Mouse (Mus musculus): ENCODE results near the gene Cln3.

GRCm38 (mm10) chr7:126619559-126620275 lies 34.1 kb upstream of the Cln3 start:
- TF ChIP-seq CTCF (IDR thresholded peaks at IDR 0.05; ENCODE audit: extremely low read depth, insufficient read depth, low read length): no peak
- no peak for TF ChIP-seq POLR2A (IDR thresholded peaks at IDR 0.05; ENCODE audit: extremely low read depth, insufficient read depth, low read length)
